Mouse (Mus musculus) spleen, postnatal 36 days (tissue): ENCODE measurements around the gene AI854703.
A peak's percentile ranks its signal among the peaks of the same experiment; 100 is the strongest.
"Not testable (repeated sequence)": the region's sequence is repeated elsewhere in the genome, so short reads cannot be mapped to it uniquely, and the experiment has no call there.

Experiments used
- DNase-seq, 2 experiments: peaks; one replicate each; pipeline ENCODE4 v3.0.0; 2022; ENCODE audit warnings: low spot score in 2 of 2, mixed read lengths in 1 of 2

Gene AI854703

GRCm38 (mm10) chr6:48614756-48615155 is 11.8 kb upstream of the AI854703 start:
- DNase-seq, result no peak

- no peak for DNase-seq
These were observed 6.5 kb upstream of the AI854703 start for GRCm38 (mm10) chr6:48620031-48620430.

- DNase-seq, result not testable (repeated sequence)
These were observed 4.2 kb upstream of the AI854703 start for GRCm38 (mm10) chr6:48622186-48622843.

- no peak for DNase-seq
These were observed 3.1 kb upstream of the AI854703 start for GRCm38 (mm10) chr6:48623460-48623859.

- DNase-seq, result no peak
These were observed 420 bp downstream of the AI854703 start for GRCm38 (mm10) chr6:48626984-48627383.

- no peak for DNase-seq
These were observed 954 bp downstream of the AI854703 start for GRCm38 (mm10) chr6:48627511-48627924.

GRCm38 (mm10) chr6:48628377-48628776 is 1.8 kb downstream of the AI854703 start:
- DNase-seq, result no peak

- peak; percentile 25 to 26 for DNase-seq
These were observed 2.5 kb downstream of the AI854703 start for GRCm38 (mm10) chr6:48628808-48629660.

GRCm38 (mm10) chr6:48629661-48630034 is 3.1 kb downstream of the AI854703 start:
- no peak for DNase-seq

- no peak for DNase-seq
These were observed 4.3 kb downstream of the AI854703 start for GRCm38 (mm10) chr6:48630831-48631230.

GRCm38 (mm10) chr6:48635105-48635504 is 8.5 kb downstream of the AI854703 start:
- no peak for DNase-seq

GRCm38 (mm10) chr6:48636515-48636914 is 10.0 kb downstream of the AI854703 start:
- no peak for DNase-seq

GRCm38 (mm10) chr6:48637811-48638500 is 11.4 kb downstream of the AI854703 start:
- no peak for DNase-seq

GRCm38 (mm10) chr6:48638553-48638952 is 12.0 kb downstream of the AI854703 start:
- DNase-seq, result no peak

GRCm38 (mm10) chr6:48641391-48641790 is 14.8 kb downstream of the AI854703 start:
- DNase-seq, result no peak

- no peak for DNase-seq
These were observed 16.3 kb downstream of the AI854703 start for GRCm38 (mm10) chr6:48642764-48643292.

- peak; percentile 73 to 77 for DNase-seq
These were observed 19.2 kb downstream of the AI854703 start for GRCm38 (mm10) chr6:48645660-48646308.

GRCm38 (mm10) chr6:48646309-48646690 is 19.7 kb downstream of the AI854703 start:
- DNase-seq, result no peak

- DNase-seq, result peak; percentile 90 to 93
These were observed 20.4 kb downstream of the AI854703 start, which contains the start of gene Gimap8 for GRCm38 (mm10) chr6:48646995-48647394. Gene Gimap8 (plus strand): TSS chr6:48647234.

GRCm38 (mm10) chr6:48647611-48648010 is 21.0 kb downstream of the AI854703 start:
- DNase-seq, result no peak

GRCm38 (mm10) chr6:48648779-48649178 is 22.2 kb downstream of the AI854703 start:
- no peak for DNase-seq

- DNase-seq, result no peak
These were observed 23.5 kb downstream of the AI854703 start for GRCm38 (mm10) chr6:48650041-48650440.
